Mouse (Mus musculus) cerebral cortex, adult 2 months (tissue): ENCODE results near the gene Phkg2.

Experiments used
- WGBS: fragments of 180-500 bp; shearing (Covaris S2); methylation state at CpG from one replicate; pipeline ENCODE4 v1.1.7; 2018; 5-methylcytosine and 5-hydroxymethylcytosine counted together

Gene Phkg2

GRCm38 (mm10) chr7:127602903-127603302 lies 29.8 kb downstream of the Phkg2 start:
- 88% methylated on average over 2 of the region's 2 CpGs for WGBS

GRCm38 (mm10) chr7:127604256-127604655 lies 31.1 kb downstream of the Phkg2 start:
- WGBS, result 88% methylated on average over 10 of the region's 10 CpGs

GRCm38 (mm10) chr7:127607150-127607549 lies 34.0 kb downstream of the Phkg2 start:
- WGBS, result 76% methylated on average over 6 of the region's 6 CpGs

- WGBS, result 97% methylated on average over 29 of the region's 29 CpGs
Measured at GRCm38 (mm10) chr7:127611011-127611410, 37.9 kb downstream of the Phkg2 start.

- 96% methylated on average over 26 of the region's 26 CpGs for WGBS
Measured at GRCm38 (mm10) chr7:127611561-127611960, 38.4 kb downstream of the Phkg2 start.

GRCm38 (mm10) chr7:127613501-127613900 lies 40.4 kb downstream of the Phkg2 start:
- 85% methylated on average over 8 of the region's 8 CpGs for WGBS

- WGBS, result 13% methylated on average over 8 of the region's 8 CpGs
Measured at GRCm38 (mm10) chr7:127614091-127614490, 41.0 kb downstream of the Phkg2 start.

GRCm38 (mm10) chr7:127614511-127614890 lies 41.4 kb downstream of the Phkg2 start:
- WGBS, result 2% methylated on average over 38 of the region's 44 CpGs

GRCm38 (mm10) chr7:127614891-127615843 lies 42.0 kb downstream of the Phkg2 start, which contains the start of gene Zfp629:
Gene Zfp629, minus strand, starts transcription at chr7:127615797.
- under 1% methylated on average over 39 of the region's 50 CpGs for WGBS

GRCm38 (mm10) chr7:127616336-127616735 lies 43.2 kb downstream of the Phkg2 start:
- 64% methylated on average over 1 of the region's 1 CpGs for WGBS

GRCm38 (mm10) chr7:127616881-127617280 lies 43.7 kb downstream of the Phkg2 start:
- 77% methylated on average over 1 of the region's 1 CpGs for WGBS

- 34% methylated on average over 2 of the region's 2 CpGs for WGBS
Measured at GRCm38 (mm10) chr7:127617962-127618361, 44.8 kb downstream of the Phkg2 start.

GRCm38 (mm10) chr7:127618402-127618801 lies 45.3 kb downstream of the Phkg2 start:
- WGBS, result 83% methylated on average over 7 of the region's 8 CpGs

- 98% methylated on average over 7 of the region's 7 CpGs for WGBS
Measured at GRCm38 (mm10) chr7:127626039-127626438, 52.9 kb downstream of the Phkg2 start.

- WGBS, result 92% methylated on average over 4 of the region's 4 CpGs
Measured at GRCm38 (mm10) chr7:127626471-127626870, 53.3 kb downstream of the Phkg2 start.

GRCm38 (mm10) chr7:127628646-127629045 lies 55.5 kb downstream of the Phkg2 start:
- WGBS, result 82% methylated on average over 5 of the region's 5 CpGs

- 71% methylated on average over 4 of the region's 4 CpGs for WGBS
Measured at GRCm38 (mm10) chr7:127631416-127631815, 58.3 kb downstream of the Phkg2 start.
